Mouse (Mus musculus) layer of hippocampus, adult 2 months (tissue): Measurements from ENCODE around the gene Cd33. TPM values are rescaled to one million over a fixed set of nuclear protein-coding genes. Genes with fewer than 3 reads are reported as not detected.

Experiments
- DNase-seq, 2 experiments: peaks; one replicate each; pipeline ENCODE4 v3.0.0; 2022; ENCODE audit warnings: low spot score in 2 of 2
- H3K27ac ChIP-seq: fragments of 200-600 bp; 2 replicates; pipeline ENCODE4 v1.8.1; 2022
- H3K4me3 ChIP-seq: fragments of 200-600 bp; 2 replicates; pipeline ENCODE4 v1.8.1; 2022; ENCODE audit warnings: mild to moderate bottlenecking
- CTCF ChIP-seq: fragments of 200-600 bp; conservative IDR thresholded peaks from 2 replicates; pipeline ENCODE4 v1.8.1; 2022; ENCODE audit warnings: antibody characterized with exemption, mild to moderate bottlenecking, moderate library complexity
- total RNA-seq, 2 experiments: library from RNA; stranded (reverse); gene quantifications; 2 replicates each; pipeline ENCODE4 v1.2.3; 2021

The Cd33 gene
- total RNA-seq, 2 experiments from 2014 or later = 3.5 to 5.7 TPM

GRCm38 (mm10) chr7:43547666-43548065 lies 3.4 kb upstream of the Cd33 start:
- H3K27ac ChIP-seq = no peak overlapping the region
- H3K4me3 ChIP-seq = no peak overlapping the region
- peak; percentile 26 to 42 for DNase-seq
- no peak for TF ChIP-seq CTCF

- no peak for TF ChIP-seq CTCF
- DNase-seq = no peak
- no peak overlapping the region for H3K4me3 ChIP-seq
- no peak overlapping the region for H3K27ac ChIP-seq
Observed at GRCm38 (mm10) chr7:43545656-43546545, 1.7 kb upstream of the Cd33 start.

DNA sequence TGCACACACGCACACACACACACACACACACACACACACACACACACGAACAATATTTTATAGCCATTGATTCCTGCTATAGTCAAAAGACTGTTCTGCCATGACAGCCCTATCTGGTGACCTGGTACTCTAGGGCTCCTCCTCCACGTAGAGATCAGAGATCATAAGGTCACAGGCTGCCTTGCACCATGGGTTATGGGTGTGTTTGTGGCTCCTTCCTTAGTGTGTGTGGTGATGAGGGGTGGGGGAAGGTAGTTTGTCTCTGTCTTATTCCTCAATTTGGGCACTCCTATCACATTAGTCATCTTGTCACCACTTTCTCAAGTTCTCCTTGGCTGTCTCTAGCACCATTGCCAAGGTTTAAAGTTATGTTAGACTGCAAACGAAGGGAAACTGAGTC lies 5.7 kb downstream of the Cd33 start:
- H3K27ac ChIP-seq = no peak overlapping the region
- no peak for TF ChIP-seq CTCF
- H3K4me3 ChIP-seq = no peak overlapping the region
- no peak for DNase-seq

- Histone ChIP-seq H3K4me3 (no peak overlapping the region), H3K27ac (no peak overlapping the region)
- no peak for DNase-seq
- TF ChIP-seq CTCF = no peak
Observed at GRCm38 (mm10) chr7:43532936-43533505, 11.2 kb downstream of the Cd33 start.

- Histone ChIP-seq H3K4me3 (no peak overlapping the region), H3K27ac (no peak overlapping the region)
- DNase-seq = no peak
- TF ChIP-seq CTCF = no peak
Observed at GRCm38 (mm10) chr7:43530216-43530785, 13.9 kb downstream of the Cd33 start.

GRCm38 (mm10) chr7:43525313-43525712 lies 18.9 kb downstream of the Cd33 start:
- no peak for DNase-seq
- peak; percentile 52 for TF ChIP-seq CTCF
- Histone ChIP-seq H3K27ac (no peak overlapping the region), H3K4me3 (no peak overlapping the region)

GRCm38 (mm10) chr7:43522776-43523175 lies 21.5 kb downstream of the Cd33 start:
- no peak for DNase-seq
- no peak overlapping the region for H3K4me3 ChIP-seq

DNA sequence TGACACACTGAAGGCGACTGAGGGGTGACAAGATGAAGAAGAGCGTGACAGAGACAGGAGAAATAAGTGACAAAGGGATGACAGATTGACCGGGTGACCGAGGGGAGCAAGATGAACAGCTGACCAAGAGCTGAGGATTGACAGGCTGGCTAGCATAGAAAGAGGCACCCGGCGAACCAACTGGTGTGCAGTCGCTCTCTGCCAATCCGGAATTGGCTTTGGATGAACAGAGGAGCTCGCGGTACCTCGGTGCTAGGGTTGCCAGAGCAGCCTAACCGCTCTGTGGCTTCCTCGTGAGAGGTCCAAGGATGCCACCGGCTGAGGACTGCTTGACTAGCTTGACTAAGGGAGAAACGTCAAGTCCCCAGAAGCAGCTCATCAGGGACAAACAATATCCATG lies 25.9 kb downstream of the Cd33 start:
- H3K4me3 ChIP-seq = no peak overlapping the region
- no peak overlapping the region for H3K27ac ChIP-seq
- TF ChIP-seq CTCF = no peak
- DNase-seq = no peak

More at GRCm38 (mm10) chr7:43522776-43523175, 21.5 kb downstream of the Cd33 start:
- H3K27ac ChIP-seq = no peak overlapping the region
- no peak for TF ChIP-seq CTCF

GRCm38 (mm10) chr7:43515076-43515475 lies 29.2 kb downstream of the Cd33 start:
- Histone ChIP-seq H3K27ac (no peak overlapping the region), H3K4me3 (no peak overlapping the region)
- TF ChIP-seq CTCF = no peak
- no peak for DNase-seq

- H3K27ac ChIP-seq = no peak overlapping the region
- DNase-seq = no peak
- TF ChIP-seq CTCF = no peak
- no peak overlapping the region for H3K4me3 ChIP-seq
Observed at GRCm38 (mm10) chr7:43512519-43512918, 31.7 kb downstream of the Cd33 start.

- no peak for DNase-seq
- H3K4me3 ChIP-seq = no peak overlapping the region
- TF ChIP-seq CTCF = no peak
- no peak overlapping the region for H3K27ac ChIP-seq
Observed at GRCm38 (mm10) chr7:43511707-43512478, 32.3 kb downstream of the Cd33 start.

- peak; percentile 90 for TF ChIP-seq CTCF
- Histone ChIP-seq H3K4me3 (no peak overlapping the region), H3K27ac (no peak overlapping the region)
- peak; percentile 65 to 72 for DNase-seq
Observed at GRCm38 (mm10) chr7:43495343-43496021, 48.7 kb downstream of the Cd33 start.
